Mouse (Mus musculus): ENCODE measurements around the gene Mark2. TPM values are rescaled to one million over a fixed set of nuclear protein-coding genes. Genes with fewer than 3 reads are reported as not detected.

The Mark2 gene
- polyA plus RNA-seq, 1 experiment from 2014 or later, result 62.8 TPM

DNA sequence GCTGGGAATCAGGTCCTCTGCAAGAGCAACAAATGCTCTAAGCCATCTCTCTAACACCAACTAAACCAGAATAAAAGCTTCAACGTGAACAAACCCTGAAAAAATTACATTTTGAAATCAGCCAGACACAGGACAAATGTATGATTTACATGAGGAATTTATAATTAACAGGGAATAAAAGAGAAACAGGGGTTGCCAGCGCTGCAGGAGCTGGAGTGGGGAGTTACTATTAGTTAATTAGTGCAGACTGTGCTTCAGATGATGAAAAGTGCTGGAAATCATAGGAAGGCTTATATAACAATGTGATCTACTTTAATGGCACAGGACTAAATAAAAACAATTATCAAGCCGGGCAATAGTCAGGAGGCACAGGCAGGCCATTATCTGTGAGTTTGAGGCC lies 20.3 kb downstream of the Mark2 start:
- Histone ChIP-seq H3K27me3 (no peaks in the 10 kb centered on the region), H3K9me3 (no peaks in the 10 kb centered on the region), H3K4me2 (replicated peaks) (no peak overlapping the region), H3K9ac (no peak overlapping the region), H3K36me3 (0 out of 2 replicates have a peak, but pooled peaks cover 1% of the 10 kb centered on the region), H3K4me1 (no peaks in the 10 kb centered on the region), H3K27ac (no peak overlapping the region), H3K4me3 (no peak overlapping the region)
- 86% methylated on average over 3 of the region's 3 CpGs for WGBS
- ATAC-seq (ENCODE audit: insufficient number of reproducible peaks, insufficient read depth, low FRiP score, low TSS enrichment), result no peak

DNA sequence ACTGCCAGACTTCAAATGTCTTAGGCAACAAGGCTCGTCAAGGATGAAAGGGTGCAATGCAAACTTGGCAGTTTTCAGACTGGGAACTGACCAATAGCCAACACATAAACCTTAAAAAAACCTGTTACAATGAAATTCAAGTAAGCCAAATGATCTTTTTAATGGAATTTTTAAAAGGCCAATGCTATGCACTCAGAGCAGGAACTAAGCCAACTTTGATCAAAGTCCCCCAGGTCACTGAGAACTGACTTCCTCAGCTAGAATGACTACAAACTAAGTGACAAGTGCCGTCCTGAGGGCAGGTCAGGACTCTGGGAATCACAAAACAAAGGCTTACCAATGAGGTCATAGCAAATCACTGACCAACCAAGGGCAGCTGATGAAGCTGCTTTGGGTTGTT lies 21.5 kb downstream of the Mark2 start:
- ATAC-seq (ENCODE audit: insufficient number of reproducible peaks, insufficient read depth, low FRiP score, low TSS enrichment), result no peak
- H3K4me2 ChIP-seq (replicated peaks), result no peak overlapping the region
- no peak overlapping the region for H3K4me3 ChIP-seq
- H3K36me3 ChIP-seq, result no peaks in the 10 kb centered on the region
- no peak overlapping the region for H3K27ac ChIP-seq
- no peaks in the 10 kb centered on the region for H3K4me1 ChIP-seq
- H3K9me3 ChIP-seq, result no peaks in the 10 kb centered on the region
- 48% methylated on average over 2 of the region's 2 CpGs for WGBS
- H3K27me3 ChIP-seq, result no peaks in the 10 kb centered on the region
- no peak overlapping the region for H3K9ac ChIP-seq

DNA sequence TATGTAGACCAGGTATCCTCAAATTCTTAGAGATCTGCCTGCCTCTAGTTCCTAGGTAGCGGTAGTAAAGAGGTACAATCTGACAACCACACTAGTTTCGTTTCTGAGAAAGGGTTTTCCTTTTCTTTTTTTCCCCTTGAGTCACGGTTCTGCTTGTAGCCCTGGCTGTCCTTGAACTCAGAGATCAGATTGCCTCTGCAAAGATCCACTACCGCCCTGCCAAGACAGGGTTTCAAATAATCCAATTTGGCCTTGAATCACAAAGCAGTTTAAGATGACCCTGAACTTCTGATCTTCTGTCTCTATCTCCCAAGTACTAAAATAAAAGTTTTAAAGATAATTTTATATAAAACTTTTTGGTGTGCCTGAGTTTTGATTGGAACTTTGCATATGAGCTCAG lies 23.9 kb downstream of the Mark2 start:
- no peaks in the 10 kb centered on the region for H3K36me3 ChIP-seq
- no peaks in the 10 kb centered on the region for H3K27me3 ChIP-seq
- H3K4me1 ChIP-seq, result 0 out of 2 replicates have a peak, but pooled peaks cover 3% of the 10 kb centered on the region
- WGBS, result 81% methylated on average over 4 of the region's 4 CpGs
- no peak overlapping the region for H3K4me3 ChIP-seq
- no peak overlapping the region for H3K27ac ChIP-seq
- ATAC-seq (ENCODE audit: insufficient number of reproducible peaks, insufficient read depth, low FRiP score, low TSS enrichment), result no peak
- no peaks in the 10 kb centered on the region for H3K9me3 ChIP-seq
- no peak overlapping the region for H3K4me2 ChIP-seq (replicated peaks)
- no peak overlapping the region for H3K9ac ChIP-seq

DNA sequence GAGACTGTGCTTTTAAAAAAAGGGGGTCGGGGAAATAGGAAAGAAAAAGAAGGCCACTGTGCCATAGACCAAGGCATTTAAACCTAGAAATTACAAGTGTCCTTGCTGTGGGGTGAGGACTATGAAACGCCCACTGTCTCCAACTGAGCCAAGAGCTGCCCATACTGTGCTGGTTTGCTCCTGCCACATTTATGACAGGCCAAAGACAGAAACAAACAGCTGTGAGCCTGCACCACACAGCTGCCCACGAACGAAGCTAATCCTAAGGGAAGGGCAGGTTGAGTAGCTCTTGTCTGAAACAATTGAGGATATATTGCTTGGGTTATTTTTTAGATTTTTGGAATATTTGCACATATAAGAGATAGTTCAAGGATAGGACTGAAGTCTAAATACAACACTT lies 24.8 kb downstream of the Mark2 start:
- WGBS, result 79% methylated on average over 4 of the region's 4 CpGs
- Histone ChIP-seq H3K36me3 (no peaks in the 10 kb centered on the region), H3K27me3 (no peaks in the 10 kb centered on the region), H3K27ac (no peak overlapping the region), H3K9ac (no peak overlapping the region), H3K4me2 (replicated peaks) (no peak overlapping the region), H3K4me1 (0 out of 2 replicates have a peak, but pooled peaks cover 3% of the 10 kb centered on the region), H3K4me3 (no peak overlapping the region), H3K9me3 (no peaks in the 10 kb centered on the region)
- ATAC-seq (ENCODE audit: insufficient number of reproducible peaks, insufficient read depth, low FRiP score, low TSS enrichment), result no peak

- no peak for ATAC-seq (ENCODE audit: insufficient number of reproducible peaks, insufficient read depth, low FRiP score, low TSS enrichment)
- 81% methylated on average over 4 of the region's 4 CpGs for WGBS
- peaks cover 14% of the 10 kb centered on the region for H3K4me1 ChIP-seq
- H3K9ac ChIP-seq, result no peak overlapping the region
- no peak overlapping the region for H3K4me3 ChIP-seq
- H3K27ac ChIP-seq, result no peak overlapping the region
- no peaks in the 10 kb centered on the region for H3K9me3 ChIP-seq
- no peaks in the 10 kb centered on the region for H3K36me3 ChIP-seq
- H3K27me3 ChIP-seq, result no peaks in the 10 kb centered on the region
- no peak overlapping the region for H3K4me2 ChIP-seq (replicated peaks)
Measured at GRCm38 (mm10) chr19:7315587-7315984, 26.1 kb downstream of the Mark2 start.

- Histone ChIP-seq H3K27ac (no peak overlapping the region), H3K4me1 (peaks cover 19% of the 10 kb centered on the region)
Measured at GRCm38 (mm10) chr19:7314976-7315586, 26.6 kb downstream of the Mark2 start.

GRCm38 (mm10) chr19:7313660-7314059 lies 28.0 kb downstream of the Mark2 start:
- Histone ChIP-seq H3K27me3 (no peaks in the 10 kb centered on the region), H3K4me2 (replicated peaks) (no peak overlapping the region), H3K27ac (no peak overlapping the region), H3K9me3 (no peaks in the 10 kb centered on the region), H3K4me3 (no peak overlapping the region), H3K4me1 (peaks cover 32% of the 10 kb centered on the region), H3K36me3 (no peaks in the 10 kb centered on the region), H3K9ac (no peak overlapping the region)
- no peak for ATAC-seq (ENCODE audit: insufficient number of reproducible peaks, insufficient read depth, low FRiP score, low TSS enrichment)
- 96% methylated on average over 2 of the region's 2 CpGs for WGBS

More at GRCm38 (mm10) chr19:7314976-7315586, 26.6 kb downstream of the Mark2 start:
- Histone ChIP-seq H3K4me2 (replicated peaks) (no peak overlapping the region), H3K4me3 (no peak overlapping the region), H3K9me3 (no peaks in the 10 kb centered on the region), H3K27me3 (no peaks in the 10 kb centered on the region), H3K36me3 (no peaks in the 10 kb centered on the region), H3K9ac (no peak overlapping the region)
- no peak for ATAC-seq (ENCODE audit: insufficient number of reproducible peaks, insufficient read depth, low FRiP score, low TSS enrichment)
- 89% methylated on average over 8 of the region's 8 CpGs for WGBS

GRCm38 (mm10) chr19:7311306-7311705 lies 30.4 kb downstream of the Mark2 start:
- Histone ChIP-seq H3K36me3 (no peaks in the 10 kb centered on the region), H3K9me3 (no peaks in the 10 kb centered on the region), H3K27me3 (no peaks in the 10 kb centered on the region), H3K9ac (no peak overlapping the region), H3K4me1 (peaks cover 54% of the 10 kb centered on the region), H3K27ac (peak overlapping the region; percentile 73; the same call in 1 of the 2 replicates), H3K4me2 (replicated peaks) (0 out of 2 replicates have a peak overlapping the region, but pooled peaks have one; percentile 16), H3K4me3 (no peak overlapping the region)
- WGBS, result 40% methylated on average over 10 of the region's 10 CpGs
- no peak for ATAC-seq (ENCODE audit: insufficient number of reproducible peaks, insufficient read depth, low FRiP score, low TSS enrichment)

DNA sequence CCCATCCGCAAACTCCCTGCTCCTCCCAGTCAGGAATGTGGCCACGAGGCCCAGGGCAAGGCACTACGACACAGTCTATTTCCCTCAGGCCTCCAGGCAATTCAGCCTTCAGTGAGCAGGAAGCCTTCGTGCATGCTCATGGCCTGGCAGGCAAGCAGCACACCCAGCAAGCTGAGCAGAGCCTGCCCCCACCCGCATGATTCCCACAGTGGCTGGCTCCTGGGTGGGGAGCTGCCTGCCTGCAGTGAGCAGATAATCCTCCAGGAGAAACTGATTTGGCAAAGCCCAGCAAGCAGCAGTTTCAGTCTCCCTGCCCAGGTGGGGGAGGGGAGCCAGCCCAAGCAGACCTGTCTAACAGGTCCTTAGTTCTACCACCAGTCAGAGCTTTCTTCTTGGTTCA lies 31.0 kb downstream of the Mark2 start:
- Histone ChIP-seq H3K27ac (peak overlapping the region; percentile 73), H3K27me3 (no peaks in the 10 kb centered on the region), H3K9ac (no peak overlapping the region), H3K4me1 (peaks cover 60% of the 10 kb centered on the region), H3K36me3 (no peaks in the 10 kb centered on the region), H3K9me3 (no peaks in the 10 kb centered on the region), H3K4me3 (no peak overlapping the region), H3K4me2 (replicated peaks) (0 out of 2 replicates have a peak overlapping the region, but pooled peaks have one; percentile 16)
- 7% methylated on average over 5 of the region's 5 CpGs for WGBS
- peak; percentile 57; the same call in 1 of the 2 replicates for ATAC-seq (ENCODE audit: insufficient number of reproducible peaks, insufficient read depth, low FRiP score, low TSS enrichment)

- 57% methylated on average over 2 of the region's 2 CpGs for WGBS
- no peaks in the 10 kb centered on the region for H3K9me3 ChIP-seq
- H3K27ac ChIP-seq, result 0 out of 2 replicates have a peak overlapping the region, but pooled peaks have one; percentile 73
- no peaks in the 10 kb centered on the region for H3K27me3 ChIP-seq
- no peak overlapping the region for H3K4me2 ChIP-seq (replicated peaks)
- H3K9ac ChIP-seq, result no peak overlapping the region
- no peak for ATAC-seq (ENCODE audit: insufficient number of reproducible peaks, insufficient read depth, low FRiP score, low TSS enrichment)
- peaks cover 60% of the 10 kb centered on the region for H3K4me1 ChIP-seq
- H3K36me3 ChIP-seq, result no peaks in the 10 kb centered on the region
- no peak overlapping the region for H3K4me3 ChIP-seq
Measured at GRCm38 (mm10) chr19:7309738-7310330, 31.8 kb downstream of the Mark2 start.

GRCm38 (mm10) chr19:7307995-7308770 lies 33.5 kb downstream of the Mark2 start:
- 52% methylated on average over 8 of the region's 8 CpGs for WGBS
- Histone ChIP-seq H3K9me3 (no peaks in the 10 kb centered on the region), H3K4me1 (peaks cover 58% of the 10 kb centered on the region), H3K36me3 (no peaks in the 10 kb centered on the region), H3K4me3 (no peak overlapping the region), H3K27me3 (no peaks in the 10 kb centered on the region), H3K27ac (peak overlapping the region; percentile 8; the same call in 1 of the 2 replicates), H3K9ac (no peak overlapping the region), H3K4me2 (replicated peaks) (no peak overlapping the region)
- peak; percentile 61 for ATAC-seq (ENCODE audit: insufficient number of reproducible peaks, insufficient read depth, low FRiP score, low TSS enrichment)

- Histone ChIP-seq H3K27ac (no peak overlapping the region), H3K36me3 (no peaks in the 10 kb centered on the region), H3K9ac (no peak overlapping the region), H3K4me2 (replicated peaks) (no peak overlapping the region), H3K27me3 (no peaks in the 10 kb centered on the region), H3K4me3 (no peak overlapping the region), H3K4me1 (peaks cover 58% of the 10 kb centered on the region), H3K9me3 (no peaks in the 10 kb centered on the region)
- whole genome bisulfite sequencing, result 53% methylated on average over 3 of the region's 3 CpGs
- ATAC-seq (ENCODE audit: insufficient number of reproducible peaks, insufficient read depth, low FRiP score, low TSS enrichment), result no peak
Measured at GRCm38 (mm10) chr19:7306968-7307367, 34.7 kb downstream of the Mark2 start.
